Mouse (Mus musculus): ENCODE measurements around the gene Ireb2.
"Not testable (repeated sequence)": the region's sequence is repeated elsewhere in the genome, so short reads cannot be mapped to it uniquely, and the experiment has no call there.

The Ireb2 gene

DNA sequence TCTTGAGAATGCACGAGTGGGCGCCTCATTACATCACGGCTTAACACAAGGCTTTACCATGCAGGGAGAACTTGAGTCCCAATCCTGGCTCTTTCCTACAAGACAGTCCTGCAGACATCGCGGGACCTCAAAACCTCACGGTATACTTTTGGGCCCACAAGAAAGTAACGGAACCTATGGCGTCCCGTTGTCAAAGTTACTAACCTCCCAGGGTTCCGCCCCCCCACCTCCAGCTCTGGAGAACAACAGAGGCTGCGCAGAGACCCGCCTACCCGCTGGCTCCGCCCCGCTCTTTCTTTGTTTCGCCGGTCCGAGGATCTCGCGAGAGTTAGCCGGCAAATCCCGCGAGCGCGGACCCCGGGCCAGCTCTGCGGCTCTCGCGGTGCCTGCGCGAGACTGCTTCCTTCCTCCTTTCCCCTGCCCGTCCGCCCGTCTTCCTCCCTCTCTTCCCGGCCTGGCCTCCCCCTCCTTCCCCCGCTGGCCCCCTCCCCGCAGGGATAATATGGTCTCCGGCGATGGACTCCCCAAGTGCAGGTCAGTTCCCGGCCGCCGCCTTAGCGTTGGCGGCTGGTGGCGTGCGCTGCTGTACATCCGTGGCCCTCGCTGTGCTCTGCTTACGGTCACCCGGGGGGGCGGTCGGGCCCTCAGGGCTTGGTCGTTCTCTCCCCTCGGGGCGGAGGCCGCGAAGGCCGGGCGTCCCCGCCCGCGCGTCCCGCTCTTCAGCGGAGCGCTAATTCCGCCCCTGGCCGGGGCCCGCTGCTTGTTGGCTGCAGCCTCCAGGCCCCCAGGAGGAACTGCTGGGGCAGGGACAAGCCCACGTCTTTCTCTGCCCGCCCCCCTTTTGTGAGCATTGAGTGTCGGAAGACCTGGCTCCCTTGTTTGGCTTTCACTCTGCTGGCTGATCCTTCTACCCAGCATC, at the start of gene Ireb2:
Ireb2 (plus strand) TSS at position 427 of the 919 bp plus-strand sequence.
- DNase-seq (ENCODE audit: low spot score in 2 of 2), result peak; percentile 99 to 100

DNA sequence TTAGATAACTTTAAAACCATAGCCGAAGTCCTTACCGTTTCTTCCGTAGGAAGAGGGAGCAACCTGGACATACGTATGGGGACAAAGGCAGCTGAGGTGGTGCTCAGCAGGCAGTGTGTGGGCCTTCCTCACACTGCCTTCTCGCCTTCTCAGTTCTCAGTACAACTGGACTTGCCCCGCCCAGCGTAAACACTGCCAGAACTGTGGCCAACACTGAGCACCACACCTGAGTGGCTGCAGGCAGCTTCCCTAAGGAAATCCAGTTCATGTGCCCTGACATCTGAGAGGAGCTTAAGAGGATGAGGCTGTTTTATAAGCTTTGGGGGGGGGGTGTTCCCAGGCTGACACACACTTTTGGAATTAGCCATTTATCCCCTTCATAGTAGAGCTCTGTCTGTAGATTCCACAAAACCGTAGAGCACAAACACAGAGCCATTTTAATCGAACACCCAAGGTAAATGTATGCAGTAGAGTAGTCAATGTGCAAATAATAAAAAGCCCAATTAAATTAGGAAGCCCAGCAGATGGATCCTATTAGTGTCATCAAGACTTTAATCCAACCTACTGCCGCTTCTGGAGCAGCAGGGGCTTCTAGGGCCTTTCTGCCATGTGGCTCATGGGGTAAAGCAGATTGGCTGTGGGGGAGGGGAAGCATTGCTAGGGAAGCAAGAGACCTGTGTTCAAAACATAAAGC, 46.9 kb upstream of the Ireb2 start:
- DNase-seq (ENCODE audit: low spot score in 2 of 2), result peak in 1 of 2 experiments; percentile 7

- peak; percentile 18 to 19 for DNase-seq (ENCODE audit: low spot score in 2 of 2)
These were observed 42.0 kb upstream of the Ireb2 start for GRCm38 (mm10) chr9:54821442-54822100.

- DNase-seq (ENCODE audit: low spot score in 2 of 2), result no peak
These were observed 33.8 kb upstream of the Ireb2 start for GRCm38 (mm10) chr9:54829760-54830159.

GRCm38 (mm10) chr9:54830624-54831023, 33.0 kb upstream of the Ireb2 start:
- peak in 1 of 2 experiments; percentile 17 for DNase-seq (ENCODE audit: low spot score in 2 of 2)

GRCm38 (mm10) chr9:54833831-54834230, 29.8 kb upstream of the Ireb2 start:
- no peak for DNase-seq (ENCODE audit: low spot score in 2 of 2)

GRCm38 (mm10) chr9:54835951-54836717, 27.5 kb upstream of the Ireb2 start:
- not testable (repeated sequence) for DNase-seq (ENCODE audit: low spot score in 2 of 2)

- DNase-seq (ENCODE audit: low spot score in 2 of 2), result no peak
These were observed 25.8 kb upstream of the Ireb2 start for GRCm38 (mm10) chr9:54837835-54838234.

- no peak for DNase-seq (ENCODE audit: low spot score in 2 of 2)
These were observed 23.4 kb upstream of the Ireb2 start for GRCm38 (mm10) chr9:54840145-54840544.

- no peak for DNase-seq (ENCODE audit: low spot score in 2 of 2)
These were observed 21.3 kb upstream of the Ireb2 start for GRCm38 (mm10) chr9:54842311-54842710.

GRCm38 (mm10) chr9:54843887-54844286, 19.7 kb upstream of the Ireb2 start:
- no peak for DNase-seq (ENCODE audit: low spot score in 2 of 2)

DNA sequence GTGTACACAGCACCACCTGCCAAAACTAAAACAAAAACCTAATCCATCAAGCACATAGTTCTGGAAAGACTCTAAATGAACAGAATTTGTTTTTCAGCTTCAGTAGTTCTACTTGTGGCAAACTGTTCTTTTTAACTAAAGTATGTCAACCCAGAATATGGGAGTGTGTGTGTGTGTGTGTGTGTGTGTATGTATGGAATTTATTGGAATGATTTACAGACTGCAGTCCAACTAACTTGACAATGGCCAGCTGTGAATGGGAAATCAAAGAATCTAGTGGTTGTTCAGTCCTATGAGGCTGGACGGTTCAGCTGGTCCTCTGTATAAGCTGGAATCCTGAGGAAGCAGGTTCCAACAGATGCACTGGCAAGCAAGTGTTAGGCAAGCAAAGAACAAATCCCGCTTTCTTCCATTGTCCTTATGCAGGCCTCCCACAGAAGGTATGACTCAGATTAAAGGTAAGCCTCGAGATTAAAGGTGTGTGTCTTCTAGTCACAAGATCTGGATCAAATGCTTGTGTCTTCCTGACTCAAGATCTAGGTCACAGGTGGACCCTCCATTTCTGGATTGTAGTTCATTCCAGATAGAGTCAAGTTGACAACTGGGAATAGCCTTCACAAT, 18.9 kb upstream of the Ireb2 start:
- DNase-seq (ENCODE audit: low spot score in 2 of 2), result no peak

GRCm38 (mm10) chr9:54848203-54848602, 15.4 kb upstream of the Ireb2 start:
- no peak for DNase-seq (ENCODE audit: low spot score in 2 of 2)

GRCm38 (mm10) chr9:54853036-54853435, 10.6 kb upstream of the Ireb2 start:
- not testable (repeated sequence) for DNase-seq (ENCODE audit: low spot score in 2 of 2)

GRCm38 (mm10) chr9:54853619-54854018, 10.0 kb upstream of the Ireb2 start:
- no peak for DNase-seq (ENCODE audit: low spot score in 2 of 2)

- no peak for DNase-seq (ENCODE audit: low spot score in 2 of 2)
These were observed 8.0 kb upstream of the Ireb2 start for GRCm38 (mm10) chr9:54855638-54856037.

DNA sequence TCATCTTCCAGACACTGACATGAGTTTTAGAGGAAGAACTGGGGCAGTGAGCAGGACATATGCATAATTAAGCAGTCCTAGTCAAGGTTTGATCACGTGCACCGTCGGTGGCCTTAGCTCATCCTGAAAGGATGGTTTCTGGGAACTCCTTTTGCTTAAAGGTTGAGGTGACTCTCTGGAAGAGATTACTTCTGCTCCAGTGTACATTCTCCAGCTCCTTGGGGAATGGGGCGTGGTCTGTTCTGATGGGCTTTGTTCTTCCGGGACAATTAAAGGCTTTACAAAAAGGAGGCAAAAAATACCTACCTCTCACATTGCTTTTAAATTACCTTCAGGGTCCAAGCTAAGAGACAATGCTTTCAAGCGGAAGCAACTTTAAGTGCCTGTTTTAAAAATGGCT, 7.5 kb upstream of the Ireb2 start:
- DNase-seq (ENCODE audit: low spot score in 2 of 2), result no peak

- no peak for DNase-seq (ENCODE audit: low spot score in 2 of 2)
These were observed 6.1 kb upstream of the Ireb2 start for GRCm38 (mm10) chr9:54857474-54857873.

DNA sequence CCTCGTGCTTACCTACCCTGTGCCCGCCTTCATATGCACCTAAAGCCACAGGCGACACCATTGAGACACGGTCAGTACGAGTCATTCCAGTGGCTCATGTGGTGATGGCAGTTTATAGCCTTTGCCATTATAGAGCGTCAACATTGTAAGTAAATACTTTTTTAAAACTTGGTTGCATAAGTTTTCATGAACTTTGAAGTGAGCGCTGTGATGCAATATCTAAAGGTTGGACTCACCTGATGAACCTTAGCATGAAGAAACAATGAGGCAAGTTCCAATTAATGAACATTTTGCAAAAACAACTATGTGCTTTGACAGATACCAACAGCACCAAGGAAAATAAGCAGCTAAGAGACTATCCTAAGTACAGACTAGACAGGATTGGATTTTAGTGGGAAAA, 3.1 kb upstream of the Ireb2 start:
- DNase-seq (ENCODE audit: low spot score in 2 of 2), result no peak

- DNase-seq (ENCODE audit: low spot score in 2 of 2), result no peak
These were observed 15.2 kb downstream of the Ireb2 start for GRCm38 (mm10) chr9:54878759-54879158.

- no peak for DNase-seq (ENCODE audit: low spot score in 2 of 2)
These were observed 28.5 kb downstream of the Ireb2 start for GRCm38 (mm10) chr9:54892111-54892510.

All from urinary bladder, postnatal 36 days (tissue).